Mouse (Mus musculus) testis, adult 2 months (tissue): ENCODE measurements around the gene St6galnac3.

Experiments used
- CTCF ChIP-seq: fragments of 200-500 bp; IDR thresholded peaks from 2 replicates; pipeline ENCODE4 v1.5.1; 2012; ENCODE audit warnings: low read depth, mild to moderate bottlenecking, inconsistent platforms, low read length, moderate library complexity; ENCODE audit not compliant: control insufficient read depth, insufficient read depth, insufficient replicate concordance
- POLR2A ChIP-seq: fragments of 200-500 bp; IDR thresholded peaks from 2 replicates; pipeline ENCODE4 v1.6.1; 2012; ENCODE audit warnings: low read depth, mild to moderate bottlenecking, inconsistent platforms, low read length, moderate library complexity; ENCODE audit not compliant: control insufficient read depth

GRCm38 (mm10) chr3:153399574-153399973 lies 325.4 kb downstream of the St6galnac3 start:
- TF ChIP-seq POLR2A (no peak), CTCF (no peak)
